Mouse (Mus musculus): ENCODE data around the gene Rps18. TPM values are rescaled to one million over a fixed set of nuclear protein-coding genes. Genes with fewer than 3 reads are reported as not detected.
"Not testable (repeated sequence)": the region's sequence is repeated elsewhere in the genome, so short reads cannot be mapped to it uniquely, and the experiment has no call there.

Gene Rps18
- 517 TPM for polyA plus RNA-seq (2012; fragmentation: generic; extraction: Trizol)
- long read RNA-seq, experiment 1, transcript Rps18-210 (3 exons, 499 nt): minor isoform, 21 of 1,032 reads
- long read RNA-seq, experiment 1, transcript Rps18-209 (4 exons, 536 nt): minor isoform, 19 of 1,032 reads
- long read RNA-seq, experiment 1, transcript Rps18-201 (5 exons, 560 nt): major isoform, 961 of 1,032 reads
- long read RNA-seq, experiment 1, partial matches to known transcripts: 4 of 1,032 reads
- long read RNA-seq, experiment 1, other reads (novel, unspliced or antisense): 27 of 1,032 reads
- long read RNA-seq, experiment 2, transcript Rps18-210 (3 exons, 499 nt): minor isoform, 5 of 307 reads
- long read RNA-seq, experiment 2, transcript Rps18-201 (5 exons, 560 nt): major isoform, 293 of 307 reads
- long read RNA-seq, experiment 2, partial matches to known transcripts: 1 of 307 reads
- long read RNA-seq, experiment 2, other reads (novel, unspliced or antisense): 6 of 307 reads

- H3K36me3 ChIP-seq (ENCODE audit: control insufficient read depth, insufficient read depth): peaks cover 36% of the 10 kb centered on the region
- H3K79me2 ChIP-seq (ENCODE audit: control insufficient read depth, insufficient read depth): peaks cover 48% of the 10 kb centered on the region
- peaks cover 36% of the 10 kb centered on the region for H3K79me3 ChIP-seq (ENCODE audit: low read depth)
- TF ChIP-seq USF1 (IDR thresholded peaks at IDR 0.05; ENCODE audit: low read depth): no peak
- TF ChIP-seq MAX (IDR thresholded peaks at IDR 0.05): peak; percentile 70
- peak within 1 kb of the TSS; percentile 97 for H3K4me3 ChIP-seq (ENCODE audit: insufficient read depth, poor library complexity, severe bottlenecking)
- H3K27me3 ChIP-seq (ENCODE audit: control insufficient read depth, insufficient read depth, insufficient read length): no peaks in the 10 kb centered on the region
- H3ac ChIP-seq (ENCODE audit: control insufficient read depth, insufficient read length, low read depth): peak within 1 kb of the TSS; percentile 100
Measured at GRCm38 (mm10) chr17:33955555-33956214, at the start of gene Rps18, which contains the start of gene Vps52. Gene Rps18, minus strand, starts transcription at chr17:33956001. Gene Vps52, plus strand, starts transcription at chr17:33955812.

DNA sequence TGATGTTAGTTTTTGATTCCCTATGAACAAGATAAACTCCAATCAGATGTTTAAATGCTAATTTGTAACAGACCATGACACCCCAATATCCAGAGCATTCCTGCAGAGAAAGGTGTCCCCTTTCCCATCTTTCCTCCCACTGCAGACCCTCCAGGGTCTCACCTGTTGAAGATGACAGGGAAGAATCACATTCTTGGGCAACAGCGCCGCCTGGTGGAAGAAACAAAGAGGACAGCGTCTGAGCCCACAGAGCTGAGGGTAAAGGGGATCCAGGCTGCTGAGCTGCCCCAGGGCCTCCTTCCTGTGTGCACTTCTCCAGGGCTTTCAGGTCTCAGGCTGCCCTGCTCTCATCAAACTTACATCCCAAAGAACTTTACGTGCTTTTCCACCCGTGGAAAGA lies 47.6 kb upstream of the Rps18 start:
- Histone ChIP-seq H3K79me3 (ENCODE audit: low read depth) (no peaks in the 10 kb centered on the region), H3K36me3 (ENCODE audit: control insufficient read depth, insufficient read depth) (no peaks in the 10 kb centered on the region), H3ac (ENCODE audit: control insufficient read depth, insufficient read length, low read depth) (no peak overlapping the region), H3K4me3 (ENCODE audit: insufficient read depth, poor library complexity, severe bottlenecking) (no peak overlapping the region), H3K27me3 (ENCODE audit: control insufficient read depth, insufficient read depth, insufficient read length) (no peaks in the 10 kb centered on the region), H3K79me2 (ENCODE audit: control insufficient read depth, insufficient read depth) (no peaks in the 10 kb centered on the region)
- TF ChIP-seq CEBPB (IDR thresholded peaks at IDR 0.05; ENCODE audit: low read depth) (no peak), MYOG (IDR thresholded peaks at IDR 0.05; ENCODE audit: control insufficient read depth, extremely low read depth, insufficient read length) (no peak), MAX (IDR thresholded peaks at IDR 0.05) (no peak), MYOD1 (IDR thresholded peaks at IDR 0.05; ENCODE audit: control insufficient read depth, insufficient read length, low read depth) (no peak), USF1 (IDR thresholded peaks at IDR 0.05; ENCODE audit: low read depth) (no peak), CTCF (IDR thresholded peaks at IDR 0.05; ENCODE audit: control insufficient read depth, insufficient read depth, insufficient read length) (no peak), FOSL1 (IDR thresholded peaks at IDR 0.05; ENCODE audit: insufficient read depth, low read length, poor library complexity, severe bottlenecking) (no peak)

DNA sequence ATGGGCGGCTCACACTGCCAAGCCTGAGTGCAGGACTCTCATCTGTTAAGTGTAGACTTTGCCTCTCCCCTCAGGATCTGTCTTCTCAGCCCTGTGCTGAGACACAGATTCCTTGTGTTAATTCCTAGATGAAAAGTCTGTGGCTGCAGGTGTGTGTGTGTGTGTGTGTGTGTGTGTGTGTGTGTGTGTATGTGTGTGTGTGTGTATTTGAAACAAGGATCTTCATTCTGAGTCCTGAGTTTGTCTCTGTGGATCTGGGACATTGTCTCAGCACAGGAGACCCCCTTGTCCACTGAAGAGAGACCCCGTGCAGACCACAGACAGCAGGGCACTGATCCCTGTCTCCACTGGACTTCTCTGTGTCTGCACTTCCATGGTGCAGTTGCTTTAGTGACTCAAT lies 45.0 kb upstream of the Rps18 start:
- H3K79me3 ChIP-seq (ENCODE audit: low read depth); H3K79me2 ChIP-seq (ENCODE audit: control insufficient read depth, insufficient read depth); H3ac ChIP-seq (ENCODE audit: control insufficient read depth, insufficient read length, low read depth); H3K4me3 ChIP-seq (ENCODE audit: insufficient read depth, poor library complexity, severe bottlenecking); H3K36me3 ChIP-seq (ENCODE audit: control insufficient read depth, insufficient read depth); H3K27me3 ChIP-seq (ENCODE audit: control insufficient read depth, insufficient read depth, insufficient read length): not testable (repeated sequence)

DNA sequence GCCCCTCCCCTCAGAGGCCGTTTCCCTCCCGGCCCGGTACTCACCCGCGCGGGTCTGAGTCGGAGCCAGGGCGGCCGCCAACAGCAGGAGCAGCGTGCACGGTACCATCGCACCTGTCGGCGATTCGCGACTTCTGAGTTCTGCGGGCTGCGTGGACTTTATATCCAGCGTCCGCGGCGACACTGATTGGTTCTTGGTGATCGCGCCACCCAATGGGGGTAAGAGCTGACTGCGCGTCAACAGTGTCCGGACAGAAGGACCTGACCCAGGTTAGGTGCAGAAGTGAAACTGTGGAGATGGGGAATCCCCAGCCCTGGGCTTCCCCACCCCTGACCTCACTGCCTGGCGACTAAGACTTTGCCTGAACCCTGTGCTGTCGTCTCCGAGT lies 44.3 kb upstream of the Rps18 start, which contains the start of gene H2-K1:
Gene H2-K1, minus strand, starts transcription at position 198 of the 388 bp plus-strand sequence.
- Histone ChIP-seq H3ac (ENCODE audit: control insufficient read depth, insufficient read length, low read depth) (peak within 1 kb of the TSS; percentile 30), H3K4me3 (ENCODE audit: insufficient read depth, poor library complexity, severe bottlenecking) (no peak within 1 kb of the TSS), H3K79me3 (ENCODE audit: low read depth) (no peaks in the 10 kb centered on the region), H3K79me2 (ENCODE audit: control insufficient read depth, insufficient read depth) (no peaks in the 10 kb centered on the region), H3K27me3 (ENCODE audit: control insufficient read depth, insufficient read depth, insufficient read length) (no peaks in the 10 kb centered on the region), H3K36me3 (ENCODE audit: control insufficient read depth, insufficient read depth) (no peaks in the 10 kb centered on the region)
- TF ChIP-seq CTCF (IDR thresholded peaks at IDR 0.05; ENCODE audit: control insufficient read depth, insufficient read depth, insufficient read length) (no peak), FOSL1 (IDR thresholded peaks at IDR 0.05; ENCODE audit: insufficient read depth, low read length, poor library complexity, severe bottlenecking) (no peak), USF1 (IDR thresholded peaks at IDR 0.05; ENCODE audit: low read depth) (no peak), MAX (IDR thresholded peaks at IDR 0.05) (no peak), MYOG (IDR thresholded peaks at IDR 0.05; ENCODE audit: control insufficient read depth, extremely low read depth, insufficient read length) (no peak), MYOD1 (IDR thresholded peaks at IDR 0.05; ENCODE audit: control insufficient read depth, insufficient read length, low read depth) (no peak), CEBPB (IDR thresholded peaks at IDR 0.05; ENCODE audit: low read depth) (no peak)

DNA sequence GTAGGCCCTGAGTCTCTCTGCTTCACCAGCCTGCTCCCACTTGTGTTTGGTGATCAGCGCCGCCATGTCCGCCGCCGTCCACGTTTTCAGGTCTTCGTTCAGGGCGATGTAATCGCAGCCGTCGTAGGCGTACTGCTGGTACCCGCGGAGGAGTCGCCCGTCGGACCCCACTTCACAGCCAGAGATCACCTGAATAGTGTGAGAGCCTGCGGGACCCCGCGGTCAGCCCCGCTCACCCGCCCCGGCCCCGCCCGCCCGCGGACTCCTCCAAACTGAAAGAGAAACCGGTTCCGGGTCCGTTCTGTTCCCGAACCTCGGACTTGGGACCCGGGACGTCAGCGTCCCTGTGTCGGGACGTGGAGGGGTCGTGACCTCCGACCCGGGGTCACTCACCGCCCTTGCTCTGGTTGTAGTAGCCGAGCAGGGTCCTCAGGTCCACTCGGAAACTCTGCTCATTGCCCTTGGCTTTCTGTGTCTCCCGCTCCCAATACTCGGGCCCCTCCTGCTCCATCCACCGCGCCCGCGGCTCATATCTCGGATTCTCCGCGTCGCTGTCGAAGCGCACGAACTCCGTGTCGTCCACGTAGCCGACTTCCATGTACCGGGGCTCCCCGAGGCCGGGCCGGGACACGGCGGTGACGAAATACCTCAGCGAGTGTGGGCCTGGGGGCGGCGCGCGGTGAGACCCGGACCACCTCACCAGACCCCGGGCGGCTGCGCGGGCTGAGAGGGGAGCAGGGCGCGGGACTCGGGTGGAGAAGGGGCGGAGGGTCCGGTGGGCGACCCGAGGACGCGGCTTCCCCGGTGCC lies 43.7 kb upstream of the Rps18 start:
- Histone ChIP-seq H3ac (ENCODE audit: control insufficient read depth, insufficient read length, low read depth) (peak overlapping the region; percentile 30), H3K36me3 (ENCODE audit: control insufficient read depth, insufficient read depth) (no peaks in the 10 kb centered on the region), H3K4me3 (ENCODE audit: insufficient read depth, poor library complexity, severe bottlenecking) (no peak overlapping the region), H3K27me3 (ENCODE audit: control insufficient read depth, insufficient read depth, insufficient read length) (no peaks in the 10 kb centered on the region), H3K79me2 (ENCODE audit: control insufficient read depth, insufficient read depth) (no peaks in the 10 kb centered on the region), H3K79me3 (ENCODE audit: low read depth) (no peaks in the 10 kb centered on the region)
- no peak for TF ChIP-seq FOSL1 (IDR thresholded peaks at IDR 0.05; ENCODE audit: insufficient read depth, low read length, poor library complexity, severe bottlenecking)
- no peak for TF ChIP-seq MAX (IDR thresholded peaks at IDR 0.05)
- TF ChIP-seq USF1 (IDR thresholded peaks at IDR 0.05; ENCODE audit: low read depth): no peak
- no peak for TF ChIP-seq MYOD1 (IDR thresholded peaks at IDR 0.05; ENCODE audit: control insufficient read depth, insufficient read length, low read depth)
- no peak for TF ChIP-seq CTCF (IDR thresholded peaks at IDR 0.05; ENCODE audit: control insufficient read depth, insufficient read depth, insufficient read length)
- no peak for TF ChIP-seq CEBPB (IDR thresholded peaks at IDR 0.05; ENCODE audit: low read depth)
- no peak for TF ChIP-seq MYOG (IDR thresholded peaks at IDR 0.05; ENCODE audit: control insufficient read depth, extremely low read depth, insufficient read length)

DNA sequence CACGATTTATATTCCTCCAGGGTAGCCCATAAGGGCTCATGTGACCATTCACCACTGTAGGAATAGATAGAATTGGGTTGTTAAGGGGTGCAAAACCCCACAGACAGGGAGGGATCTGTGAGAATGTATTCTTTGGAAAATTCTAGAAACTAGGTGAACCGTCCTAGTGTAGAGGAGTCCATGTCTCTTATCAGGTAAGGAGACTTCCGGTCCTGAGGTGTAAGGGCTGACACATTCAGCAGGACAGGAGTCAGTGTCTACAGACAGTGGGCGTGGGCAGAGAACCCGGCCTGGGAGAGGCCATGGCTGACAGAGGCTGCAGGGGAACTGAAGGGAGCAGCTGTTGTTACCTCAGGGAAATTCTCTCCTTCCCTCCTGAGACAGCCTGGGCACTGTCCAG lies 42.9 kb upstream of the Rps18 start:
- not testable (repeated sequence) for H3ac ChIP-seq (ENCODE audit: control insufficient read depth, insufficient read length, low read depth); H3K4me3 ChIP-seq (ENCODE audit: insufficient read depth, poor library complexity, severe bottlenecking); H3K36me3 ChIP-seq (ENCODE audit: control insufficient read depth, insufficient read depth); H3K27me3 ChIP-seq (ENCODE audit: control insufficient read depth, insufficient read depth, insufficient read length); H3K79me2 ChIP-seq (ENCODE audit: control insufficient read depth, insufficient read depth); H3K79me3 ChIP-seq (ENCODE audit: low read depth)

DNA sequence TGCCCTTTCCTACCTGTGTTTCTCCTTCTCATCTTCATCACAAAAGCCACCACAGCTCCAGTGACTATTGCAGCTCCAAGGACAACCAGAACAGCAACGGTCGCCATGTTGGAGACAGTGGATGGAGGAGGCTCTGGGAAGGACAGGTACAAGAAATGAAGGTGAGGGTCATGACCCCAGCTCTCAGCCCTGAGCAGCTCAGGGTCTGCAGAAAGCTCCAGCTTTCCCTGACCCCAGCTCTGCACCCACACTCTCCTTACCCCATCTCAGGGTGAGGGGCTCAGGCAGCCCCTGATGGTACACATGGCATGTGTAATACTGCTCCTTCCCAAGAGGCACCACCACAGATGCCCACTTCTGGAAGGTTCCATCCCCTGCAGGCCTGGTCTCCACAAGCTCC lies 41.2 kb upstream of the Rps18 start:
- H3K36me3 ChIP-seq (ENCODE audit: control insufficient read depth, insufficient read depth); H3K27me3 ChIP-seq (ENCODE audit: control insufficient read depth, insufficient read depth, insufficient read length); H3K79me3 ChIP-seq (ENCODE audit: low read depth); H3K79me2 ChIP-seq (ENCODE audit: control insufficient read depth, insufficient read depth); H3ac ChIP-seq (ENCODE audit: control insufficient read depth, insufficient read length, low read depth); H3K4me3 ChIP-seq (ENCODE audit: insufficient read depth, poor library complexity, severe bottlenecking): not testable (repeated sequence)

All from C2C12 (cell line).